Comparison of ENCODE assay signal across 20 mouse cellular contexts in the genomic region with DNA sequence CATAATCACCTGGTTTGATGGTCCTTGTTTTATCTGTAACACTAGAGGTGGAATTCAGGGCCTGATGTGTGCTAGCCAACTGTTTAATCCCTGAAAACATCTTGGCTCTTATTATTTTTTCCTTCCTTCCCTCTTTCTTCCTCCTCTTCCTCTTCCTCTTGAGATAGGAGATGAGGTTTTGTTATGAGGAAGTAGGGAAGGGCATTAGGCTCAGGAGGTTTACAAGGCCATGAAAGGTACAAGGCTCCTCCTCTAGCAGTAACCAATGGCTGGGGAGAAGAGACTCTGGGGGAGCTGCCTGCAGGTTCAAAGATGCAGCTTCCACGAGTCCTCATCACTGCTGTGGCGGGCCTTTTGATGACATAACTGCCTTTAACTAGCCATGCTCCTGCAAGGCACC.
DNase-seq lines count a peak whose midpoint lies in the region; ATAC-seq and TF ChIP-seq lines count a peak whose summit lies in the region.
"Had no signal": no experiment of that assay in that cellular context is flagged by ENCODE, and none has a peak within 500 bp of the region (broad histone marks: within the 10 kb centered on the region; RNA-seq: fewer than 3 reads in every experiment).

No protein-coding gene starts in this region.

- ATAC-seq in forebrain, embryonic 15.5 days (replicated peaks) = no peak
- ATAC-seq in midbrain, embryonic 11.5 days (ENCODE audit: low FRiP score) = no peak
- ATAC-seq in midbrain, embryonic 14.5 days (ENCODE audit: low FRiP score, low TSS enrichment) = no peak
- peak; percentile 54 for ATAC-seq in megakaryocyte, adult 5-6 weeks (ENCODE audit: poor library complexity, severe bottlenecking)
- ATAC-seq in intestine, postnatal 0 days = no peak
- ATAC-seq in hindbrain, embryonic 11.5 days (ENCODE audit: low FRiP score) = no peak
- ATAC-seq: hindbrain, embryonic 16.5 days; intestine, embryonic 15.5 days had no signal

- no peak overlapping the region for H3K4me3 ChIP-seq in forebrain, embryonic 10.5 days
- no peak overlapping the region for H3K4me3 ChIP-seq in forebrain, embryonic 15.5 days
- no peak overlapping the region for H3K4me3 ChIP-seq in midbrain, embryonic 11.5 days (ENCODE audit: low read depth, low read length)
- H3K4me3 ChIP-seq in midbrain, embryonic 14.5 days (replicated peaks; ENCODE audit: low read depth, low read length) = no peak overlapping the region
- H3K4me3 ChIP-seq in intestine, postnatal 0 days (ENCODE audit: low read depth, low read length) = no peak overlapping the region
- H3K4me3 ChIP-seq in hindbrain, embryonic 11.5 days (ENCODE audit: low read depth, low read length) = no peak overlapping the region
- H3K4me3 ChIP-seq: hindbrain, embryonic 13.5 days; intestine, embryonic 15.5 days had no signal

- H3K36me3 ChIP-seq in forebrain, embryonic 10.5 days (replicated peaks) = no peaks in the 10 kb centered on the region
- no peaks in the 10 kb centered on the region for H3K36me3 ChIP-seq in forebrain, embryonic 15.5 days
- no peaks in the 10 kb centered on the region for H3K36me3 ChIP-seq in midbrain, embryonic 11.5 days (ENCODE audit: control insufficient read depth, insufficient read depth, low read length)
- no peaks in the 10 kb centered on the region for H3K36me3 ChIP-seq in midbrain, embryonic 14.5 days (ENCODE audit: control insufficient read depth, insufficient read depth, low read length)
- H3K36me3 ChIP-seq in intestine, postnatal 0 days (ENCODE audit: control insufficient read depth, insufficient read depth) = no peaks in the 10 kb centered on the region
- no peaks in the 10 kb centered on the region for H3K36me3 ChIP-seq in hindbrain, embryonic 11.5 days (ENCODE audit: control insufficient read depth, insufficient read depth, low read length)
- H3K36me3 ChIP-seq: hindbrain, embryonic 13.5 days; intestine, embryonic 15.5 days had no signal

- no peak for TF ChIP-seq CTCF in intestine, postnatal 0 days (IDR thresholded peaks at IDR 0.05; ENCODE audit: low read depth)

- no peak overlapping the region for H3K4me2 ChIP-seq in forebrain, embryonic 15.5 days (replicated peaks)
- no peak overlapping the region for H3K4me2 ChIP-seq in midbrain, embryonic 11.5 days
- no peak overlapping the region for H3K4me2 ChIP-seq in midbrain, embryonic 14.5 days (ENCODE audit: low read length)
- H3K4me2 ChIP-seq in intestine, postnatal 0 days (replicated peaks; ENCODE audit: low read depth) = no peak overlapping the region
- no peak overlapping the region for H3K4me2 ChIP-seq in hindbrain, embryonic 11.5 days (replicated peaks; ENCODE audit: low read depth, low read length)
- H3K4me2 ChIP-seq: heart, embryonic 11.5 days; hindbrain, embryonic 13.5 days; intestine, embryonic 15.5 days had no signal

- peaks cover 63% of the 10 kb centered on the region for H3K4me1 ChIP-seq in forebrain, embryonic 10.5 days
- peaks cover 67% of the 10 kb centered on the region for H3K4me1 ChIP-seq in forebrain, embryonic 15.5 days
- H3K4me1 ChIP-seq in midbrain, embryonic 11.5 days (ENCODE audit: control insufficient read depth, insufficient read depth, low read length) = peaks cover 11% of the 10 kb centered on the region
- peaks cover 14% of the 10 kb centered on the region for H3K4me1 ChIP-seq in midbrain, embryonic 14.5 days (ENCODE audit: control insufficient read depth, insufficient read depth, low read length)
- no peaks in the 10 kb centered on the region for H3K4me1 ChIP-seq in intestine, postnatal 0 days (replicated peaks; ENCODE audit: control insufficient read depth, insufficient read depth, low read length)
- H3K4me1 ChIP-seq in hindbrain, embryonic 11.5 days (replicated peaks; ENCODE audit: control insufficient read depth, insufficient read depth, low read length) = 0 out of 2 replicates have a peak, but pooled peaks cover 3% of the 10 kb centered on the region
- H3K4me1 ChIP-seq: intestine, embryonic 15.5 days had no signal

- H3K9me3 ChIP-seq in forebrain, embryonic 10.5 days = no peaks in the 10 kb centered on the region
- H3K9me3 ChIP-seq in forebrain, embryonic 15.5 days = no peaks in the 10 kb centered on the region
- H3K9me3 ChIP-seq in midbrain, embryonic 11.5 days (ENCODE audit: control insufficient read depth, low read length) = no peaks in the 10 kb centered on the region
- no peaks in the 10 kb centered on the region for H3K9me3 ChIP-seq in midbrain, embryonic 14.5 days (ENCODE audit: control insufficient read depth, low read length)
- H3K9me3 ChIP-seq in intestine, postnatal 0 days (ENCODE audit: control insufficient read depth) = no peaks in the 10 kb centered on the region
- H3K9me3 ChIP-seq in hindbrain, embryonic 11.5 days (ENCODE audit: control insufficient read depth, low read length) = no peaks in the 10 kb centered on the region
- H3K9me3 ChIP-seq: hindbrain, embryonic 13.5 days; intestine, embryonic 15.5 days had no signal

- DNase-seq in forebrain, embryonic 10.5 days (ENCODE audit: extremely low spot score, low spot score) = no peak
- peak; percentile 64 for DNase-seq in midbrain, embryonic 11.5 days (ENCODE audit: low spot score, missing footprints)
- no peak for DNase-seq in midbrain, embryonic 14.5 days
- no peak for DNase-seq in hindbrain, embryonic 11.5 days (ENCODE audit: low spot score)
- DNase-seq: adrenal gland, adult 2 months; adrenal gland, postnatal 14 days; cerebellum, adult 11-12 months; cerebellum, adult 8-10 months; cerebellum, postnatal 10 days; cerebellum, postnatal 36 days; gastrocnemius, postnatal 10 days; gastrocnemius, postnatal 36 days; heart, adult 11 months had no signal

- 0 out of 2 replicates have a peak, but pooled peaks cover 4% of the 10 kb centered on the region for H3K27me3 ChIP-seq in forebrain, embryonic 10.5 days (ENCODE audit: poor library complexity, severe bottlenecking)
- H3K27me3 ChIP-seq in forebrain, embryonic 15.5 days = no peaks in the 10 kb centered on the region
- H3K27me3 ChIP-seq in midbrain, embryonic 11.5 days (ENCODE audit: control insufficient read depth, insufficient read depth, low read length) = peaks cover 12% of the 10 kb centered on the region; the same call in 1 of the 2 replicates
- peaks cover 23% of the 10 kb centered on the region for H3K27me3 ChIP-seq in midbrain, embryonic 14.5 days (ENCODE audit: control insufficient read depth, insufficient read depth, low read length)
- no peaks in the 10 kb centered on the region for H3K27me3 ChIP-seq in intestine, postnatal 0 days (replicated peaks; ENCODE audit: control insufficient read depth, insufficient read depth, low read length)
- peaks cover 12% of the 10 kb centered on the region; the same call in 1 of the 2 replicates for H3K27me3 ChIP-seq in hindbrain, embryonic 11.5 days (ENCODE audit: control insufficient read depth, insufficient read depth, low read length)
- H3K27me3 ChIP-seq: intestine, embryonic 15.5 days had no signal

- WGBS in forebrain, embryonic 10.5 days = 73% methylated on average over 2 of the region's 2 CpGs
- WGBS in forebrain, embryonic 15.5 days = 42% methylated on average over 2 of the region's 2 CpGs
- WGBS in midbrain, embryonic 11.5 days = 64% methylated on average over 2 of the region's 2 CpGs
- 69% methylated on average over 2 of the region's 2 CpGs for WGBS in midbrain, embryonic 14.5 days
- WGBS in intestine, postnatal 0 days = 62% methylated on average over 2 of the region's 2 CpGs
- WGBS in hindbrain, embryonic 11.5 days = 52% methylated on average over 2 of the region's 2 CpGs

- H3K27ac ChIP-seq in forebrain, embryonic 10.5 days = peak overlapping the region; percentile 53; the same call in 1 of the 2 replicates
- H3K27ac ChIP-seq in forebrain, embryonic 15.5 days (replicated peaks) = no peak overlapping the region; the same call in 1 of the 2 replicates
- H3K27ac ChIP-seq in midbrain, embryonic 11.5 days (ENCODE audit: low read depth, low read length) = no peak overlapping the region
- no peak overlapping the region for H3K27ac ChIP-seq in midbrain, embryonic 14.5 days (replicated peaks; ENCODE audit: low read depth, low read length)
- H3K27ac ChIP-seq in intestine, postnatal 0 days (ENCODE audit: low read depth, low read length) = no peak overlapping the region
- H3K27ac ChIP-seq in hindbrain, embryonic 11.5 days (ENCODE audit: low read depth, low read length) = no peak overlapping the region
- H3K27ac ChIP-seq: hindbrain, embryonic 13.5 days; intestine, embryonic 15.5 days had no signal

- H3K9ac ChIP-seq in forebrain, embryonic 15.5 days (replicated peaks) = no peak overlapping the region
- no peak overlapping the region for H3K9ac ChIP-seq in midbrain, embryonic 11.5 days (ENCODE audit: low read length)
- H3K9ac ChIP-seq in midbrain, embryonic 14.5 days (replicated peaks; ENCODE audit: low read length) = no peak overlapping the region
- no peak overlapping the region for H3K9ac ChIP-seq in intestine, postnatal 0 days (ENCODE audit: low read depth, low read length)
- no peak overlapping the region for H3K9ac ChIP-seq in hindbrain, embryonic 11.5 days (ENCODE audit: low read depth, low read length)
- H3K9ac ChIP-seq: hindbrain, embryonic 13.5 days; intestine, embryonic 15.5 days had no signal
